Mouse (Mus musculus) spleen, postnatal 36 days (tissue): ENCODE measurements around the gene Gm29609.

Experiments used
- DNase-seq, 2 experiments: peaks; one replicate each; pipeline ENCODE4 v3.0.0; 2022; ENCODE audit warnings: low spot score in 2 of 2, mixed read lengths in 1 of 2

The Gm29609 gene

GRCm38 (mm10) chr5:31138968-31139425 lies 40.7 kb downstream of the Gm29609 start:
- DNase-seq: no peak

GRCm38 (mm10) chr5:31138241-31138967 lies 41.3 kb downstream of the Gm29609 start, which contains the start of gene Ucn:
Gene Ucn, minus strand, starts transcription at chr5:31138829.
- DNase-seq: no peak

GRCm38 (mm10) chr5:31137658-31138057 lies 42.1 kb downstream of the Gm29609 start:
- no peak for DNase-seq

- no peak for DNase-seq
Measured at GRCm38 (mm10) chr5:31136730-31137424, 42.8 kb downstream of the Gm29609 start.

- no peak for DNase-seq
Measured at GRCm38 (mm10) chr5:31126050-31126449, 53.7 kb downstream of the Gm29609 start.

- no peak for DNase-seq
Measured at GRCm38 (mm10) chr5:31123481-31123880, 56.2 kb downstream of the Gm29609 start.

- no peak for DNase-seq
Measured at GRCm38 (mm10) chr5:31121111-31121510, 58.6 kb downstream of the Gm29609 start.

GRCm38 (mm10) chr5:31116912-31117311 lies 62.8 kb downstream of the Gm29609 start:
- DNase-seq: no peak

- DNase-seq: no peak
Measured at GRCm38 (mm10) chr5:31116354-31116753, 63.4 kb downstream of the Gm29609 start, which contains the start of gene Trim54. Gene Trim54, plus strand, starts transcription at chr5:31116712.

- DNase-seq: no peak
Measured at GRCm38 (mm10) chr5:31110781-31111180, 68.9 kb downstream of the Gm29609 start.

- no peak for DNase-seq
Measured at GRCm38 (mm10) chr5:31108000-31108490, 71.7 kb downstream of the Gm29609 start, which contains the start of gene Slc30a3. Gene Slc30a3, minus strand, starts transcription at chr5:31108237.

- DNase-seq: no peak
Measured at GRCm38 (mm10) chr5:31105814-31106335, 73.8 kb downstream of the Gm29609 start, which contains the start of gene Dnajc5g. Gene Dnajc5g, plus strand, starts transcription at chr5:31106285.

GRCm38 (mm10) chr5:31095711-31096480 lies 83.8 kb downstream of the Gm29609 start:
- no peak for DNase-seq

- peak; percentile 73 to 77 for DNase-seq
Measured at GRCm38 (mm10) chr5:31094799-31095691, 84.7 kb downstream of the Gm29609 start.
